Mouse (Mus musculus): Measurements from ENCODE around the gene Sema5a.

DNA sequence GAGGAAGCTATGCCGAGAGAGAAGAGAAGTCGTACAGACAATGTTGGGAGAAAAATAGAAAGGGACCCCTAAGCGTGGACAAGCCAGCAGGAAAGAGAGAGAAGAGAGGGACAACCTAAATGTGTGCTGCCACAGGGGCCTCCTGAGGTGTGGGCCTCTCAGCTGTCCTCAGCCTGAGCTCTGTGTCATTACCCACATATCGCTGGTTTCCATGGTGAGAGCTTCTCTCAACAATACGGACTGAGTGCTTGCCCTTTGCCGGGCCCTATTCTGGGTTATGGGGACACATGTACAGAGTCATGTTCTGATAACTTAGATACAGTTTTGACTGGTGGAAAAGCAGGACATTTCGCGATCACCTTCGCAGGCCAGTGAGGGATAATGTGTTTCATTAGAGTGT is 46.5 kb upstream of the Sema5a start:
- no peak for TF ChIP-seq GATA1 (IDR thresholded peaks at IDR 0.05; ENCODE audit: low read length)
- no peak for TF ChIP-seq TAL1 (IDR thresholded peaks at IDR 0.05; ENCODE audit: low read length)
